Mouse (Mus musculus): Measurements from ENCODE around the gene Mrpl38. TPM values are rescaled to one million over a fixed set of nuclear protein-coding genes. Genes with fewer than 3 reads are reported as not detected.
A peak's percentile ranks its signal among the peaks of the same experiment; 100 is the strongest.

Mrpl38 gene
- polyA plus RNA-seq, 1 experiment: 19.2 TPM

GRCm38 (mm10) chr11:116145481-116146293 lies 7.0 kb upstream of the Mrpl38 start:
- peaks cover 38% of the 10 kb centered on the region for H3K4me1 ChIP-seq (ENCODE audit: control insufficient read depth, insufficient read depth, low read length)
- TF ChIP-seq CTCF (IDR thresholded peaks at IDR 0.05; ENCODE audit: low read depth, low read length) (no peak), POLR2A (IDR thresholded peaks at IDR 0.05; ENCODE audit: borderline replicate concordance, low read depth, low read length) (no peak)
- H3K4me3 ChIP-seq (ENCODE audit: insufficient read depth, low read length): no peak overlapping the region
- peak overlapping the region; percentile 50 for H3K27ac ChIP-seq (ENCODE audit: insufficient read depth, low read depth, low read length)

GRCm38 (mm10) chr11:116143468-116143867 lies 4.8 kb upstream of the Mrpl38 start:
- Histone ChIP-seq H3K27ac (ENCODE audit: insufficient read depth, low read depth, low read length) (no peak overlapping the region), H3K4me1 (ENCODE audit: control insufficient read depth, insufficient read depth, low read length) (peaks cover 41% of the 10 kb centered on the region)
- TF ChIP-seq POLR2A (IDR thresholded peaks at IDR 0.05; ENCODE audit: borderline replicate concordance, low read depth, low read length) (no peak), CTCF (IDR thresholded peaks at IDR 0.05; ENCODE audit: low read depth, low read length) (no peak)

GRCm38 (mm10) chr11:116142211-116142991 lies 3.7 kb upstream of the Mrpl38 start:
- H3K4me3 ChIP-seq (ENCODE audit: insufficient read depth, low read length): no peak overlapping the region
- no peak for TF ChIP-seq CTCF (IDR thresholded peaks at IDR 0.05; ENCODE audit: low read depth, low read length)
- TF ChIP-seq POLR2A (IDR thresholded peaks at IDR 0.05; ENCODE audit: borderline replicate concordance, low read depth, low read length): no peak
- H3K4me1 ChIP-seq (ENCODE audit: control insufficient read depth, insufficient read depth, low read length): peaks cover 44% of the 10 kb centered on the region
- no peak overlapping the region for H3K27ac ChIP-seq (ENCODE audit: insufficient read depth, low read depth, low read length)

More at GRCm38 (mm10) chr11:116143468-116143867, 4.8 kb upstream of the Mrpl38 start:
- H3K4me3 ChIP-seq (ENCODE audit: insufficient read depth, low read length): no peak overlapping the region

- TF ChIP-seq POLR2A (IDR thresholded peaks at IDR 0.05; ENCODE audit: borderline replicate concordance, low read depth, low read length) (no peak), CTCF (IDR thresholded peaks at IDR 0.05; ENCODE audit: low read depth, low read length) (no peak)
- peak overlapping the region; percentile 14; the same call in 1 of the 2 replicates for H3K27ac ChIP-seq (ENCODE audit: insufficient read depth, low read depth, low read length)
- peaks cover 15% of the 10 kb centered on the region for H3K4me1 ChIP-seq (ENCODE audit: control insufficient read depth, insufficient read depth, low read length)
- peak overlapping the region; percentile 73 for H3K4me3 ChIP-seq (ENCODE audit: insufficient read depth, low read length)
Measured at GRCm38 (mm10) chr11:116138096-116138467, 586 bp downstream of the Mrpl38 start.

- Histone ChIP-seq H3K4me3 (ENCODE audit: insufficient read depth, low read length) (no peak overlapping the region), H3K27ac (ENCODE audit: insufficient read depth, low read depth, low read length) (no peak overlapping the region), H3K4me1 (ENCODE audit: control insufficient read depth, insufficient read depth, low read length) (peaks cover 24% of the 10 kb centered on the region)
- TF ChIP-seq POLR2A (IDR thresholded peaks at IDR 0.05; ENCODE audit: borderline replicate concordance, low read depth, low read length) (no peak), CTCF (IDR thresholded peaks at IDR 0.05; ENCODE audit: low read depth, low read length) (no peak)
Measured at GRCm38 (mm10) chr11:116134171-116134570, 4.5 kb downstream of the Mrpl38 start.

- peaks cover 25% of the 10 kb centered on the region for H3K4me1 ChIP-seq (ENCODE audit: control insufficient read depth, insufficient read depth, low read length)
Measured at GRCm38 (mm10) chr11:116133497-116133896, 5.2 kb downstream of the Mrpl38 start.

GRCm38 (mm10) chr11:116132366-116133333 lies 6.0 kb downstream of the Mrpl38 start:
- H3K4me1 ChIP-seq (ENCODE audit: control insufficient read depth, insufficient read depth, low read length): peaks cover 24% of the 10 kb centered on the region
- TF ChIP-seq POLR2A (IDR thresholded peaks at IDR 0.05; ENCODE audit: borderline replicate concordance, low read depth, low read length) (no peak), CTCF (IDR thresholded peaks at IDR 0.05; ENCODE audit: low read depth, low read length) (no peak)
- no peak overlapping the region for H3K27ac ChIP-seq (ENCODE audit: insufficient read depth, low read depth, low read length)
- no peak overlapping the region for H3K4me3 ChIP-seq (ENCODE audit: insufficient read depth, low read length)

More at GRCm38 (mm10) chr11:116133497-116133896, 5.2 kb downstream of the Mrpl38 start:
- H3K27ac ChIP-seq (ENCODE audit: insufficient read depth, low read depth, low read length): no peak overlapping the region
- TF ChIP-seq CTCF (IDR thresholded peaks at IDR 0.05; ENCODE audit: low read depth, low read length) (no peak), POLR2A (IDR thresholded peaks at IDR 0.05; ENCODE audit: borderline replicate concordance, low read depth, low read length) (no peak)
- no peak overlapping the region for H3K4me3 ChIP-seq (ENCODE audit: insufficient read depth, low read length)

- Histone ChIP-seq H3K4me1 (ENCODE audit: control insufficient read depth, insufficient read depth, low read length) (peaks cover 23% of the 10 kb centered on the region), H3K4me3 (ENCODE audit: insufficient read depth, low read length) (peak overlapping the region; percentile 65), H3K27ac (ENCODE audit: insufficient read depth, low read depth, low read length) (peak overlapping the region; percentile 89)
- TF ChIP-seq POLR2A (IDR thresholded peaks at IDR 0.05; ENCODE audit: borderline replicate concordance, low read depth, low read length): no peak
- no peak for TF ChIP-seq CTCF (IDR thresholded peaks at IDR 0.05; ENCODE audit: low read depth, low read length)
Measured at GRCm38 (mm10) chr11:116131349-116132170, 7.1 kb downstream of the Mrpl38 start.
